Mouse (Mus musculus) brain, embryonic 14.5 days (tissue): ENCODE data around the gene Fgfrl1. TPM values are rescaled to one million over a fixed set of nuclear protein-coding genes. Genes with fewer than 3 reads are reported as not detected.
A peak's percentile ranks its signal among the peaks of the same experiment; 100 is the strongest.

ENCODE experiments used
- DNase-seq: peaks from one replicate; pipeline ENCODE4 v3.0.0-alpha.2; 2011; ENCODE audit warnings: low read depth
- CTCF ChIP-seq: fragments of 200-500 bp; IDR thresholded peaks from 2 replicates; pipeline ENCODE4 v1.5.1; 2012; ENCODE audit warnings: inconsistent platforms, mild to moderate bottlenecking, moderate library complexity, borderline replicate concordance; ENCODE audit not compliant: insufficient read depth, insufficient read length; ENCODE audit errors: extremely low read depth
- POLR2A ChIP-seq: fragments of 200-500 bp; IDR thresholded peaks from 2 replicates; pipeline ENCODE4 v1.6.1; 2012; ENCODE audit warnings: mild to moderate bottlenecking, inconsistent platforms, borderline replicate concordance; ENCODE audit not compliant: poor library complexity, insufficient read depth, insufficient read length, severe bottlenecking; ENCODE audit errors: extremely low read depth
- polyA plus RNA-seq: library from polyadenylated mRNA; depleted of rRNA; stranded (reverse); fragments of >200 nt; gene quantifications from 2 replicates; pipeline ENCODE4 v1.2.3, GENCODE M21; 2012

The Fgfrl1 gene
- polyA plus RNA-seq, 1 experiment = 18.1 TPM

- no peak for DNase-seq
- TF ChIP-seq CTCF (no peak), POLR2A (no peak)
Observed at GRCm38 (mm10) chr5:108708981-108709731, 17.0 kb downstream of the Fgfrl1 start.

- no peak for DNase-seq
- TF ChIP-seq POLR2A = no peak
- no peak for TF ChIP-seq CTCF
Observed at GRCm38 (mm10) chr5:108711968-108712367, 19.8 kb downstream of the Fgfrl1 start.

- no peak for DNase-seq
Observed at GRCm38 (mm10) chr5:108713096-108713495, 20.9 kb downstream of the Fgfrl1 start.

GRCm38 (mm10) chr5:108713691-108714090 is 21.5 kb downstream of the Fgfrl1 start:
- TF ChIP-seq POLR2A (no peak), CTCF (no peak)
- no peak for DNase-seq

More at GRCm38 (mm10) chr5:108713096-108713495, 20.9 kb downstream of the Fgfrl1 start:
- TF ChIP-seq CTCF = no peak

GRCm38 (mm10) chr5:108714149-108714548 is 22.0 kb downstream of the Fgfrl1 start:
- DNase-seq = peak; percentile 54
- TF ChIP-seq POLR2A (no peak), CTCF (no peak)

- DNase-seq = no peak
- no peak for TF ChIP-seq CTCF
Observed at GRCm38 (mm10) chr5:108715974-108716373, 23.8 kb downstream of the Fgfrl1 start.

GRCm38 (mm10) chr5:108718051-108718450 is 25.9 kb downstream of the Fgfrl1 start:
- TF ChIP-seq CTCF = no peak
- peak; percentile 31 for DNase-seq

GRCm38 (mm10) chr5:108719761-108720160 is 27.6 kb downstream of the Fgfrl1 start:
- DNase-seq = no peak

GRCm38 (mm10) chr5:108724006-108724405 is 31.8 kb downstream of the Fgfrl1 start:
- no peak for DNase-seq
- TF ChIP-seq POLR2A = no peak
- TF ChIP-seq CTCF = no peak

More at GRCm38 (mm10) chr5:108719761-108720160, 27.6 kb downstream of the Fgfrl1 start:
- TF ChIP-seq POLR2A = no peak
- no peak for TF ChIP-seq CTCF

GRCm38 (mm10) chr5:108726557-108727248 is 34.5 kb downstream of the Fgfrl1 start:
- peak; percentile 86 for DNase-seq

GRCm38 (mm10) chr5:108727425-108727824 is 35.2 kb downstream of the Fgfrl1 start:
- DNase-seq = no peak
- TF ChIP-seq CTCF = no peak
- no peak for TF ChIP-seq POLR2A

More at GRCm38 (mm10) chr5:108726557-108727248, 34.5 kb downstream of the Fgfrl1 start:
- TF ChIP-seq POLR2A (no peak), CTCF (peak; percentile 89)

GRCm38 (mm10) chr5:108741844-108742243 is 49.7 kb downstream of the Fgfrl1 start:
- TF ChIP-seq POLR2A = no peak
- TF ChIP-seq CTCF = no peak
- no peak for DNase-seq

- DNase-seq = no peak
- TF ChIP-seq CTCF = no peak
- TF ChIP-seq POLR2A = no peak
Observed at GRCm38 (mm10) chr5:108742596-108742995, 50.4 kb downstream of the Fgfrl1 start.
